Mouse (Mus musculus) heart, adult 2 months (tissue): Measurements from ENCODE around the gene Ak3. TPM values are rescaled to one million over a fixed set of nuclear protein-coding genes. Genes with fewer than 3 reads are reported as not detected.
A peak's percentile ranks its signal among the peaks of the same experiment; 100 is the strongest.
"Not testable (repeated sequence)": the region's sequence is repeated elsewhere in the genome, so short reads cannot be mapped to it uniquely, and the experiment has no call there.

Experiments
- DNase-seq, 2 experiments: peaks; one replicate each; pipeline ENCODE4 v3.0.0; 2021
- H3K27ac ChIP-seq: fragments of 200-600 bp; 2 replicates; pipeline ENCODE4 v1.8.1; 2022
- H3K27me3 ChIP-seq: fragments of 200-500 bp; 2 replicates; pipeline ENCODE4 v1.6.1; 2012; ENCODE audit warnings: mild to moderate bottlenecking, low read length, inconsistent platforms, mixed read lengths; ENCODE audit not compliant: control insufficient read depth, insufficient read depth
- H3K36me3 ChIP-seq: fragments of 200-500 bp; 2 replicates; pipeline ENCODE4 v1.6.1; 2012; ENCODE audit warnings: low read length, inconsistent platforms; ENCODE audit not compliant: control insufficient read depth, insufficient read depth
- H3K4me1 ChIP-seq: fragments of 200-500 bp; 2 replicates; pipeline ENCODE4 v1.6.1; 2011; ENCODE audit warnings: low read length; ENCODE audit not compliant: control insufficient read depth, insufficient read depth
- H3K4me3 ChIP-seq: fragments of 200-600 bp; 2 replicates; pipeline ENCODE4 v1.8.1; 2022
- H3K79me2 ChIP-seq: fragments of 200-500 bp; replicated peaks from 2 replicates; pipeline ENCODE4 v1.6.1; 2012; ENCODE audit warnings: mild to moderate bottlenecking, inconsistent platforms, low read length, moderate library complexity, mixed read lengths; ENCODE audit not compliant: control insufficient read depth, insufficient read depth
- H3K9ac ChIP-seq: fragments of 200-500 bp; 2 replicates; pipeline ENCODE4 v1.6.1; 2012; ENCODE audit warnings: low read depth, mild to moderate bottlenecking, control low read depth, inconsistent platforms, low read length, mixed read lengths
- CTCF ChIP-seq: fragments of 200-600 bp; IDR thresholded peaks from 2 replicates; pipeline ENCODE4 v1.8.1; 2022; ENCODE audit warnings: antibody characterized with exemption, mild to moderate bottlenecking, moderate library complexity
- EP300 ChIP-seq: fragments of 200-500 bp; IDR thresholded peaks from 2 replicates; pipeline ENCODE4 v1.6.1; 2011; ENCODE audit warnings: low read depth, low read length, control low read depth; ENCODE audit not compliant: insufficient read depth
- POLR2A ChIP-seq: fragments of 200-500 bp; IDR thresholded peaks from 2 replicates; pipeline ENCODE4 v1.6.1; 2011; ENCODE audit warnings: mild to moderate bottlenecking, low read depth, low read length, control low read depth; ENCODE audit not compliant: insufficient read depth
- WGBS: fragments of 180-500 bp; shearing (Covaris S2); methylation state at CpG from one replicate; pipeline ENCODE4 v1.1.7; 2018; 5-methylcytosine and 5-hydroxymethylcytosine counted together
- intact Hi-C: fragments of 180-260 bp; cut with DNase I; formaldehyde crosslinking; loops from one replicate; pipeline ENCODE4 v1.15.1; 2025
- polyA plus RNA-seq: library from polyadenylated mRNA; depleted of rRNA; stranded (reverse); fragments of >200 nt; gene quantifications from 2 replicates; pipeline ENCODE4 v1.2.3, GENCODE M21; 2012
- total RNA-seq, 2 experiments: library from RNA; stranded (reverse); gene quantifications; 2 replicates each; pipeline ENCODE4 v1.2.3; 2021

Ak3 gene
- total and polyA plus RNA-seq, 3 experiments = 70.1 to 101 (median 85.8) TPM

DNA sequence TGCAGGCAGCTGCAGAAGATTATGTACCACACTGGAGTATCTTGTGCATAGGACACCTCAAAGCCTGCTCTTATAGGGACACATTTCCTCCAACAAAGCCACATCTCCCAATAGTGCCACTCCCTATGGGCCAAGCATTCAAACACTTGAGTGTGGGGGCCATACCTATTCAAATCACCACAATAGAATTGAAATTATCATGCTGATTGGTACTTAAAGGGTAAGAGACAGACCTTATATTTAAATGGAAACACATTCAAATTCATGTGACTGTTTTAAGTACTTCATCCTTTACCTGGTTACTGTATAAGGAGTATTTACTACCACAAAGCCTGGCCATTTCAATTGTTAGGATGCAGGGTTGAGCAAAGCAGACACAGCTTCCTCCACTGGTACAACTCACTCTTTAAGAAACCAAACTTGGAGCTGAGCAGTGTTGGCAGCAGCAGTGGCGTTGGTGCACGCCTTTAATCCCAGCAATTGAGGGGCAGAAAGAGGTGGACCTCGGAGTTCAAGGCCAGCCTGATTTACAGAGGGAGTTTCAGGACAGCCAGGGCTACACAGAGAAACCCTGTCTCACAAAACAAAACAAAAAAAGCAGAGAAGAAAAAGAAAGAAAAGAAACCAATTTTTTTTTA is 39.6 kb downstream of the Ak3 start:
- Histone ChIP-seq H3K4me3 (no peak overlapping the region), H3K27ac (no peak overlapping the region), H3K36me3 (peaks cover 9% of the 10 kb centered on the region), H3K79me2 (peaks cover 4% of the 10 kb centered on the region), H3K27me3 (no peaks in the 10 kb centered on the region), H3K4me1 (no peaks in the 10 kb centered on the region), H3K9ac (no peak overlapping the region)
- intact Hi-C loops = no loop called here
- TF ChIP-seq EP300 (no peak), POLR2A (no peak), CTCF (no peak)
- no peak for DNase-seq
- WGBS = 81% methylated on average over 3 of the region's 3 CpGs

DNA sequence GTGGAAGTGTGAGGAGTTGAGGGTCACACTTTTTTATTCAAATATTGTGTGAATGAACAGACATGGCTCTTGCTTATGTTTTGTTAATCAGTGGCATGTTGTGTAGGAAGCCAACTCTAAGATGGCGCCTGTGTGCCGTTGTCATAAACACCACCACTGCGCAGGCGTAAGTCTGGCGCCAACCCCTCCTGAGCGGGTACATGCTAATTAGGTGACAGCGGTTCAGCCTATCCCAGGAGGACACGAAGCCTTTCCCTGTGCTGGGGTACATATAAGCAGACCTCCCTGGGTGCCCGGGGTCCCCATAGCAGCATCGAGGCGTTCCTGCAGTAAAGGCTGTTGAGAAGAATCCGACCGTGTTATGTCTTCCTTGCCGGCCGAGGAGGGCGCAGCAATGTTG is 47.4 kb downstream of the Ak3 start:
- peaks cover 23% of the 10 kb centered on the region for H3K36me3 ChIP-seq
- H3K27ac ChIP-seq, intact Hi-C loops, DNase-seq, H3K4me1 ChIP-seq, H3K4me3 ChIP-seq, H3K79me2 ChIP-seq, H3K9ac ChIP-seq, H3K27me3 ChIP-seq: not testable (repeated sequence)
- WGBS = 97% methylated on average over 16 of the region's 16 CpGs

DNA sequence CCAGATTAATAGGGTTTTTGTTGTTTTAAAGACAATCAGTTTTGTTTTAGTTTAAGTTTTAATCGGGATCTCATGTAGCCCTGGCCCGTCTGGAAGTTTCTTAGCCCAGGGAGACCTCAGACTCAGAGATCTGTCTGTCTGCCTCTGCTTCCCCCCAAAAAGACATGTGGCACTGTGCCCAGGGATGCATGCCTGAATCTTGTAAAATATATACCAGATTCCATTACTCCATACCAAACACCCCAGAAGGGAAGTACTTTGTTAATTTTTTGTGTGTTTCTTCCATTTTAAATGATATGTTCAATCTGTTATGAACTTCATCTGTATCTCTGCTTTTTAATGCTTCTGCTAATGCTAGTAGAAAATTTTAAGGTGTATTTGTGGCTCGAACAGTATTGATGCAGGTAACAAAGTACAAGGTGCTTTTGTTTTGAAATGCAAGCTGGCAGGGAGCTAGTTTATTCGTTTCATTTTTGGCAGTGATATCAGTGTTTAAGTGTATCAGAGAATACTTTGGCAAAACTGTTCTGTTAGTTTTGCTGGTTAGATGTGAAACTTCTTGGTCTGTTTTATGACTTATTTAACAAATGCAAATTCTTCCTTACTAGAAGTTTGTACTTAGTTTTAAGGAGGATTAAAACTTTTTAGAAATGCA is 49.7 kb downstream of the Ak3 start:
- no peak overlapping the region for H3K4me3 ChIP-seq
- H3K36me3 ChIP-seq = peaks cover 38% of the 10 kb centered on the region
- no peaks in the 10 kb centered on the region for H3K27me3 ChIP-seq
- DNase-seq = no peak
- TF ChIP-seq POLR2A (no peak), EP300 (no peak), CTCF (no peak)
- no peak overlapping the region for H3K9ac ChIP-seq
- H3K4me1 ChIP-seq = peaks cover 10% of the 10 kb centered on the region
- H3K79me2 ChIP-seq = no peaks in the 10 kb centered on the region; the same call in 1 of the 2 replicates
- no peak overlapping the region for H3K27ac ChIP-seq
- WGBS = 67% methylated on average over 4 of the region's 4 CpGs
- intact Hi-C loops = no loop called here

DNA sequence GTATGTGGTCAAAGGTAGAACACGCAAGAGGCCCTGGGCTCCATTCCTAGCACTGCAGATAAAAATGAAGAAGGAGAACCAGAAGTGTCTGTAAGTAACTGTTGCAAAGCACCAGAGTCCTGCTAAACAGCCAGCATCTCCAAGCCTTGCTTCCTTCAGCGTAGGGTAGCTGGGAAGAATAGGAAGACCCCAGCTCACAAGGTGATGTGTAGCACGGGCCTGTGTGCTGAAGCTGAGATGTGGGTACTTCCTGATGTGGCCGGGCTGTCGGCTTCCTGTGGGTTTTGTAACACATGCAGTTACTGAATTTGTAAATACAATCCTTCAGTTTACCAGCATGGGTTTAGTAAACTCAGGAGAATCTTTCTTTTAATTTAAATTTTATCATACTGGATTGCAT is 52.4 kb downstream of the Ak3 start:
- no peak for DNase-seq
- H3K27ac ChIP-seq = no peak overlapping the region
- TF ChIP-seq CTCF = no peak
- no peak for TF ChIP-seq EP300
- no peak for TF ChIP-seq POLR2A
- 76% methylated on average over 5 of the region's 5 CpGs for WGBS
- H3K27me3 ChIP-seq = no peaks in the 10 kb centered on the region
- peaks cover 1% of the 10 kb centered on the region; the same call in 1 of the 2 replicates for H3K79me2 ChIP-seq
- intact Hi-C loops = no loop called here
- H3K4me3 ChIP-seq = no peak overlapping the region
- H3K9ac ChIP-seq = no peak overlapping the region
- peaks cover 7% of the 10 kb centered on the region for H3K4me1 ChIP-seq
- H3K36me3 ChIP-seq = peaks cover 31% of the 10 kb centered on the region

DNA sequence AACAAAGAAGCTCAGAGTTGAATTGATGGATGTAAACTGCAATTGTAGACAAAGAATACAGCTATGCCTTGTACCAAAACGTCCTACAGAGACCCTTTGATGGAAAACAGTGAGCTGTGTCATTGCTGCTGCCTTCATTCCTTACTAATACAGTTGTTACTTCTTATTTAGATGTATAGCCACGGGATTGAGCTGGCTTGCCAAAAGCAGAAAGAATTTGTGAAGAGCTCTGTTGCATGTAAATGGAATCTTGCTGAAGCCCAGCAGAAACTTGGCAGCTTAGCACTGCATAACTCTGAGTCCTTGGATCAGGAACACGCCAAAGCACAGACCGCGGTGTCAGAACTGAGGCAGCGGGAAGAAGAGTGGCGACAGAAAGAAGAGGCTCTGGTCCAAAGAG is 52.9 kb downstream of the Ak3 start:
- Histone ChIP-seq H3K4me3 (no peak overlapping the region), H3K27ac (0 out of 2 replicates have a peak overlapping the region, but pooled peaks have one; percentile 16), H3K27me3 (no peaks in the 10 kb centered on the region), H3K36me3 (peaks cover 31% of the 10 kb centered on the region), H3K79me2 (peaks cover 1% of the 10 kb centered on the region; the same call in 1 of the 2 replicates), H3K4me1 (peaks cover 7% of the 10 kb centered on the region), H3K9ac (no peak overlapping the region)
- peak in 1 of 2 experiments; percentile 41 for DNase-seq
- no peak for TF ChIP-seq CTCF
- TF ChIP-seq POLR2A = no peak
- WGBS = 43% methylated on average over 7 of the region's 7 CpGs
- intact Hi-C loops = loop anchor here (5.0 kb wide), 3 partner anchors 32 to 257 kb away; partner anchors contain the start of genes Jak2 and Rcl1

DNA sequence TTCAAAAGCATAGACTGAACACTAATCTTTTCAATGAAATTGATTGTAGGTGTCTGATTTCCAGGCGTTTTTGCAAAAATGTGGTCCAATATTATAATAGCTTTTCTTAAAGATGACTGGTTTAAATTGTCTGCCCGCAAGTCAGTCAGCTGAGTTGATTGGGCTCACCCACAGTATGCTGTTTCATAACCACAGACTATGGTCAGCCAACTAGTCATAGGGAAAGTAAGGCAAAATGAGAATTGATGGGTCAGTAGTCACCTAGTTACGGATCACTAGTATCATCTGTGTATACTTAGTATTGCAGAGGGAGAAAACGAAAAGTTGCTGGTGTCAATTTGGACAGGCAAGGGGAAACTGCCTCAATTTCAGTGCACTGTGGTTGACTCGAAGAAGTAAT is 56.4 kb downstream of the Ak3 start:
- H3K36me3 ChIP-seq = peaks cover 27% of the 10 kb centered on the region
- 0 out of 2 replicates have a peak, but pooled peaks cover 1% of the 10 kb centered on the region for H3K79me2 ChIP-seq
- H3K9ac ChIP-seq = peak overlapping the region; percentile 81; the same call in 1 of the 2 replicates
- H3K4me1 ChIP-seq = peaks cover 7% of the 10 kb centered on the region
- peak overlapping the region; percentile 89 for H3K4me3 ChIP-seq
- TF ChIP-seq CTCF (no peak), EP300 (no peak), POLR2A (no peak)
- H3K27me3 ChIP-seq = no peaks in the 10 kb centered on the region
- WGBS = 54% methylated on average over 5 of the region's 5 CpGs
- H3K27ac ChIP-seq = peak overlapping the region; percentile 87
- DNase-seq = no peak
- intact Hi-C loops = loop anchor here (2.0 to 5.0 kb wide), 4 partner anchors 36 to 261 kb away; partner anchors contain the start of genes Jak2 and Rcl1
